Mouse (Mus musculus) midbrain, embryonic 10.5 days (tissue): Measurements from ENCODE around the gene Qdpr. TPM values are rescaled to one million over a fixed set of nuclear protein-coding genes. Genes with fewer than 3 reads are reported as not detected.
A peak's percentile ranks its signal among the peaks of the same experiment; 100 is the strongest.

Source experiments
- DNase-seq: peaks from one replicate; pipeline ENCODE4 v3.0.0-alpha.2; 2017; ENCODE audit warnings: low spot score
- H3K27ac ChIP-seq: fragments of 300-500 bp; sonication (generic); replicated peaks from 2 replicates; pipeline ENCODE4 v1.5.1; 2016; ENCODE audit warnings: mild to moderate bottlenecking
- H3K27me3 ChIP-seq: fragments of 300-500 bp; sonication (generic); 2 replicates; pipeline ENCODE4 v1.6.1; 2016; ENCODE audit warnings: low read depth, mild to moderate bottlenecking; ENCODE audit not compliant: poor library complexity, severe bottlenecking
- H3K36me3 ChIP-seq: fragments of 300-500 bp; sonication (generic); 2 replicates; pipeline ENCODE4 v1.6.1; 2016; ENCODE audit warnings: mild to moderate bottlenecking, moderate library complexity
- H3K4me1 ChIP-seq: fragments of 300-500 bp; sonication (generic); 2 replicates; pipeline ENCODE4 v1.6.1; 2016
- H3K4me3 ChIP-seq: fragments of 300-500 bp; sonication (generic); 2 replicates; pipeline ENCODE4 v1.5.1; 2016; ENCODE audit warnings: mild to moderate bottlenecking, moderate library complexity
- H3K9me3 ChIP-seq: fragments of 300-500 bp; sonication (generic); replicated peaks from 2 replicates; pipeline ENCODE4 v1.6.1; 2016; ENCODE audit warnings: mild to moderate bottlenecking
- WGBS: fragments of 180-500 bp; shearing (Covaris S2); methylation state at CpG from one replicate; pipeline ENCODE4 v1.1.7; 2016; 5-methylcytosine and 5-hydroxymethylcytosine counted together
- polyA plus RNA-seq: library from polyadenylated mRNA; unstranded; fragments of >200 nt; fragmentation: Nextera tagmentation; extraction: Ambion mirVana; gene quantifications from 2 replicates; pipeline ENCODE4 v1.2.1, GENCODE M21; 2016

Qdpr gene
- 127 and 128 TPM in 2 replicates for polyA plus RNA-seq

DNA sequence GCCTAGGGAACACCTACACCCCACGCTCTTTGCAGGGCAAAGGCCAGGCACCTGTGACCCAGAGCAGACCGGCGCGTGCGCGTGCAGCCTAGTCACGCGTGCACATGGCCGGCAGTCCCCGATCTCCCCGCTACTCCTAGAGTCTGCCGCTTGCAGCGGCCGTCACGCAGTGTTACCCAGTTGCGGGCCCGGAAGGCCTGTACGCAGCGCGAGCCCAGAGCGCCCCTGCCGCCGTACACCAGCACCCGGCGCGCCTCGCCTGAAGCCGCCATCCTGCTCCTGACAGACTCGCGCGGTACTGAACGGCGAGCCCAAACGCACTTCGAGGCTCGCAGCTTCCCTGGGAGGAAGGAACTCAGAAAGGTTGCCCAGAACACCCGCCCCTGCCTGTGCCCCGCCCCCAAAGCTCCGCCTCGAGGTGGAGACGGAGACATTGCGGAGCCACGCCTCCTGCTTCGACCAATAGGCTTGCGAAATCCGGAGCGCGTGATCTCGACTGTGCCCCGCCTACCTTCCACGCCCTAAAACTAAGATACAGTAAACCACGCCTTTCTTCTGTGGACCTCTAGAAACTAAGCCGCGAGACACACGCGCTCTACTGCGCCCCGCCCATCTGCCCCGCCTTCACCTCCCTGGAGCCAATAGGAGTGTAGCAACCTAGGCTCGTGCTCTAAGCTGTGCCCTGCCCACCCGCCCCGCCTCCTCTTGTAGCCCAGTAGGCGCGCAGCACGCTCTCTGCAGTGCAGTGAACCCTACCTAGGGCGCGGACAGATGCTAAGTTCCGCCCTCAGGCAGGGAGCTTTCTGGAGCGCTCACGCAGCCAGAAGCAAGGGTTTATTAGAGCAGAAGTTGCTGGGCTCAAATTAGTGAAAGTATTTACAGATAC, at the start of gene Qdpr:
Gene Qdpr, minus strand, starts transcription at position 406 of the 886 bp plus-strand sequence.
- no peaks in the 10 kb centered on the region for H3K27me3 ChIP-seq
- peak within 1 kb of the TSS; percentile 86 for H3K27ac ChIP-seq
- H3K4me1 ChIP-seq, result peaks cover 27% of the 10 kb centered on the region
- peak; percentile 99 for DNase-seq
- H3K4me3 ChIP-seq, result peak within 1 kb of the TSS; percentile 69
- peaks cover 2% of the 10 kb centered on the region for H3K36me3 ChIP-seq
- under 1% methylated on average over 70 of the region's 70 CpGs for WGBS
- no peaks in the 10 kb centered on the region for H3K9me3 ChIP-seq

- Histone ChIP-seq H3K4me3 (no peak overlapping the region), H3K4me1 (peaks cover 20% of the 10 kb centered on the region), H3K27ac (no peak overlapping the region), H3K36me3 (peaks cover 73% of the 10 kb centered on the region), H3K27me3 (no peaks in the 10 kb centered on the region), H3K9me3 (no peaks in the 10 kb centered on the region)
- no peak for DNase-seq
- WGBS, result 90% methylated on average over 5 of the region's 5 CpGs
Observed at GRCm38 (mm10) chr5:45497564-45497963, 47.5 kb upstream of the Qdpr start.

- DNase-seq, result no peak
- Histone ChIP-seq H3K27me3 (no peaks in the 10 kb centered on the region), H3K27ac (no peak overlapping the region), H3K4me3 (no peak overlapping the region), H3K4me1 (peaks cover 20% of the 10 kb centered on the region), H3K36me3 (peaks cover 68% of the 10 kb centered on the region), H3K9me3 (no peaks in the 10 kb centered on the region)
- 92% methylated on average over 12 of the region's 12 CpGs for WGBS
Observed at GRCm38 (mm10) chr5:45496930-45497550, 47.0 kb upstream of the Qdpr start.

GRCm38 (mm10) chr5:45496479-45496878, 46.4 kb upstream of the Qdpr start:
- Histone ChIP-seq H3K27ac (no peak overlapping the region), H3K9me3 (no peaks in the 10 kb centered on the region), H3K36me3 (peaks cover 62% of the 10 kb centered on the region), H3K4me3 (no peak overlapping the region), H3K27me3 (no peaks in the 10 kb centered on the region), H3K4me1 (peaks cover 22% of the 10 kb centered on the region)
- no peak for DNase-seq
- WGBS, result 92% methylated on average over 4 of the region's 4 CpGs

DNA sequence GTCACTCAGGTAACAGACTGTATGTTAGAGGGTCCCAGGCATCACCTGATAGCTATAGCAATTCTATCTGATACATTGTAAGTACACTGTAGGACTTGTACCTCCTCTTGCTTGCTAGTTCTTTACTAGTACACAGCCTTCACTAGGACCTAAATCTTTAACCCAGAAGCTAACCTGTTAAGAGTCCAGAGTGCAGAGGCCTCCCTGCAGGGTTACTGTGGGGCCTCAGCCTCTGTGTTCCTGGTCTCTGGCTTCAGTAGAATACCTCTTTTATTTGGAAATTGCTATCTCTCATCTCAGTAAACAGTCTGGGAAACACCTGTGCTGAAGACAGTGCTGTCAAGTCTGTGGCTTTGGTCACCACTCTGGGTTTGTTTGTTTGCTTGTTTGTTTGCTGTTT, 46.0 kb upstream of the Qdpr start:
- no peak for DNase-seq
- Histone ChIP-seq H3K36me3 (peaks cover 58% of the 10 kb centered on the region), H3K4me3 (no peak overlapping the region), H3K27ac (no peak overlapping the region), H3K4me1 (peaks cover 25% of the 10 kb centered on the region), H3K9me3 (no peaks in the 10 kb centered on the region), H3K27me3 (no peaks in the 10 kb centered on the region)

GRCm38 (mm10) chr5:45495429-45495975, 45.5 kb upstream of the Qdpr start:
- DNase-seq, result no peak
- Histone ChIP-seq H3K4me1 (peaks cover 25% of the 10 kb centered on the region), H3K36me3 (peaks cover 53% of the 10 kb centered on the region), H3K27me3 (no peaks in the 10 kb centered on the region), H3K4me3 (no peak overlapping the region), H3K27ac (no peak overlapping the region), H3K9me3 (no peaks in the 10 kb centered on the region)
- WGBS, result 95% methylated on average over 3 of the region's 3 CpGs

DNA sequence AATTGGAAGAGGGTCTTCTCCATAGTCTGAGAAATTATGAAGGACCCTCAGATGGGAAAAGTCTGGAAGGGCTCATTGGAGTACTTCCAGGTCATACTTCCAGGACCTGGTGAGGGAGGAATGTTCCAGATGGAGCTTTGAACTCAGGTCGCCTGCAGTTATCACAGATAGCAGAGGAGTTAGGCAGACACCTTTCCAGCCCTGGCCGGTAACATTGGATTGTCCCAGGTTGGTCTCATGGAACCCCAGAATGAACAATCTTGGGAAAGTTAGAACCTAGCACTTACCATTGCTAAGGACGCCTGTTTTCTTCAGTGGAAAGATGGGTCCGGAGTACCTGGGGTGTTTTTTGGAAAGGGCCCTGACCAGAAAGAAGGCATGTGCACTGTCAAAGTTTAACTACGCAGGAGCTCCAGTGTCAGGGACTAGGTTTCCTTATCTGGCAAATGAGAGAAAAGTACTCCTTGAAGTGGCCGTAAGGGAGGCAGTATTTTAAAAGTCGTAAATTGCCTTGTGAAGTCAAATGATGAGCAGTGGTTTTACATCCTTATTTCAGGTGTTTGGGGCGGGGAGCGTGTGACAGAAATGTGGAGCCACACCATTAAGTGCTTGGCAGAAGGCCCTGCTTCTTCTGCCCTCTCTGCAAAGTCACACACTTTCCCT, 44.2 kb upstream of the Qdpr start:
- Histone ChIP-seq H3K4me1 (peaks cover 25% of the 10 kb centered on the region), H3K36me3 (peaks cover 40% of the 10 kb centered on the region), H3K4me3 (peak overlapping the region; percentile 65), H3K27ac (peak overlapping the region; percentile 88), H3K9me3 (no peaks in the 10 kb centered on the region), H3K27me3 (no peaks in the 10 kb centered on the region)
- 70% methylated on average over 9 of the region's 9 CpGs for WGBS
- no peak for DNase-seq

GRCm38 (mm10) chr5:45493191-45494092, 43.4 kb upstream of the Qdpr start, which contains the start of gene Lap3:
TSS of gene Lap3 (plus strand) at chr5:45493374.
- H3K27me3 ChIP-seq, result no peaks in the 10 kb centered on the region
- peak; percentile 99 for DNase-seq
- peak within 1 kb of the TSS; percentile 65 for H3K4me3 ChIP-seq
- H3K27ac ChIP-seq, result peak within 1 kb of the TSS; percentile 88
- H3K9me3 ChIP-seq, result no peaks in the 10 kb centered on the region
- H3K36me3 ChIP-seq, result peaks cover 32% of the 10 kb centered on the region
- H3K4me1 ChIP-seq, result peaks cover 25% of the 10 kb centered on the region
- WGBS, result under 1% methylated on average over 78 of the region's 78 CpGs

- WGBS, result 68% methylated on average over 4 of the region's 4 CpGs
- DNase-seq, result no peak
- Histone ChIP-seq H3K36me3 (peaks cover 15% of the 10 kb centered on the region), H3K27me3 (no peaks in the 10 kb centered on the region), H3K9me3 (no peaks in the 10 kb centered on the region), H3K4me3 (no peak overlapping the region), H3K4me1 (peaks cover 25% of the 10 kb centered on the region), H3K27ac (no peak overlapping the region)
Observed at GRCm38 (mm10) chr5:45491776-45492175, 41.7 kb upstream of the Qdpr start.

- no peaks in the 10 kb centered on the region for H3K9me3 ChIP-seq
- 87% methylated on average over 1 of the region's 1 CpGs for WGBS
- H3K36me3 ChIP-seq, result no peaks in the 10 kb centered on the region
- H3K27me3 ChIP-seq, result no peaks in the 10 kb centered on the region
- H3K4me3 ChIP-seq, result no peak overlapping the region
- DNase-seq, result no peak
- no peak overlapping the region for H3K27ac ChIP-seq
- H3K4me1 ChIP-seq, result no peaks in the 10 kb centered on the region
Observed at GRCm38 (mm10) chr5:45483654-45484053, 33.6 kb upstream of the Qdpr start.

GRCm38 (mm10) chr5:45482607-45483006, 32.6 kb upstream of the Qdpr start:
- Histone ChIP-seq H3K27me3 (no peaks in the 10 kb centered on the region), H3K9me3 (no peaks in the 10 kb centered on the region), H3K36me3 (no peaks in the 10 kb centered on the region), H3K4me1 (no peaks in the 10 kb centered on the region), H3K4me3 (no peak overlapping the region), H3K27ac (no peak overlapping the region)
- no peak for DNase-seq
- 84% methylated on average over 3 of the region's 3 CpGs for WGBS

DNA sequence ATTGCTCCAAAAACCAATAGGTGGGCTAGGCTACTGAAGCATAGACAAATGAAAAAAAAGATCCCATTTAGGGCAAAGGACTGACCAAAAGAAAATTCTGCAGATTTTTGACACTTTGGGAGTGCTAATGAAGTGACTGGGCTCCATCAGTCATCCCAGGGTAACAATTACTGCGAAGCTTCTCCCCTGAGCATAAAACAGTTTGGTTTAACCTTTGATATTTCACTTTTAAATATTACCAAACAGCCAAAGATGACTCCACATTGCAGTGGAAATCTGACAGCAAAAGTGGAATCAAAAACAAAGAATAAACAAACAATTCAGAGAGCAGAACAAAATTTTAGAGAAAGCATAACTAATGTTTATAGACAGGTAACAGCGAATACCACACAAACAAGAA, 31.1 kb upstream of the Qdpr start:
- Histone ChIP-seq H3K27ac (no peak overlapping the region), H3K36me3 (no peaks in the 10 kb centered on the region), H3K4me1 (peaks cover 4% of the 10 kb centered on the region; the same call in 1 of the 2 replicates), H3K9me3 (no peaks in the 10 kb centered on the region), H3K27me3 (no peaks in the 10 kb centered on the region), H3K4me3 (no peak overlapping the region)
- WGBS, result 92% methylated on average over 2 of the region's 2 CpGs
- no peak for DNase-seq
